Mouse (Mus musculus) ovary, postnatal 36 days (tissue): ENCODE results near the gene Stpg2.

ENCODE experiments used
- DNase-seq: peaks from one replicate; pipeline ENCODE4 v3.0.0; 2022; ENCODE audit warnings: low spot score, mixed read lengths

The Stpg2 gene

DNA sequence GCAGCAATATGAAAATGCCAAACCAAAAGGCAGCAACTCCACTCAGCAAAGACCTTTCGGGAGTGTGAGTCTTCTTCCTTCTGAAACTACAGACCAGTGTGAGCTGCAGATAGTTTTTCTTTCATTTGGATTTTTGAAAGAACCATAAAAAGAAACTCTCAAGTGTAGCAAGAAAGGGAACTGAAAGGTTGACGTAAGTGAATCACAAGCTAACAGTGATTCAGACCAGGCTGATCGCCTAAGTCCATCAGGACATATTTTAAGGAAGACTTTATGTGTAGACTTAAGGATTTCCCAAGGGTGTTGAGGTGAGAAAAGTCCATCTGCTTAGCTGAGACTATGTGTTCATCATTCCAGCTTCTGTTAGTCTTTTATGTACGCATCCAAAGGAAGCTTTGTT lies 533.9 kb downstream of the Stpg2 start:
- no peak for DNase-seq
